21 mouse cellular contexts compared by ENCODE assay signal in the genomic region with DNA sequence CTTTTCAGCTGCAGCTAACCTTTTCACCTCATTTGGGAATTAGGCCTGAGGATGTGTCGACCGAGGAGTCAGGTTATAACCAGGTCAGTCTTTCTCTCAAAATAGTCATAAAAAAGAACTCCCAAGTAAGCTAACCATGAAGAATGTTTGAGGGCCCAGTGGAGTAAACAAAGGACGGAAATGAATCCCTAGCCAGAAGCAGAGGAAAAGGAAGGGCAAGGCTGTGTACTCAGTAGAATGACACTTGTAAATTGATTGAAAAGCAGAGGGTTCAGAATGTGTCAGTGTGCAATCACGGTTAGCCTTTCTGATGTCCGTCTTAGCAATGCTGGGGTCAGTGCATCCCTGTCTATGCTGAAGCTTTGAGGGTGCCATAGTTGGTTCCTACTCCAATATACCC.
DNase-seq lines count a peak whose midpoint lies in the region; ATAC-seq lines count a peak whose summit lies in the region.
"Had no signal": no experiment of that assay in that cellular context is flagged by ENCODE, and none has a peak within 500 bp of the region (broad histone marks: within the 10 kb centered on the region; RNA-seq: fewer than 3 reads in every experiment).

No protein-coding gene starts in this region.

- H3K9me3 ChIP-seq in kidney, embryonic 14.5 days (ENCODE audit: control insufficient read depth, low read length), result no peaks in the 10 kb centered on the region
- H3K9me3 ChIP-seq in forebrain, embryonic 11.5 days (ENCODE audit: control insufficient read depth, low read length), result no peaks in the 10 kb centered on the region
- H3K9me3 ChIP-seq: heart, embryonic 15.5 days; hindbrain, embryonic 12.5 days; limb, embryonic 12.5 days; midbrain, embryonic 12.5 days; neural tube, embryonic 12.5 days had no signal

- H3K27me3 ChIP-seq in kidney, embryonic 14.5 days (ENCODE audit: control insufficient read depth, insufficient read depth, low read length), result no peaks in the 10 kb centered on the region
- H3K27me3 ChIP-seq in forebrain, embryonic 11.5 days (ENCODE audit: control insufficient read depth, insufficient read depth, low read length), result no peaks in the 10 kb centered on the region
- H3K27me3 ChIP-seq: heart, embryonic 15.5 days; hindbrain, embryonic 12.5 days; limb, embryonic 12.5 days; midbrain, embryonic 12.5 days; neural tube, embryonic 12.5 days had no signal

- H3K9ac ChIP-seq in kidney, embryonic 14.5 days (ENCODE audit: low read depth, low read length), result no peak overlapping the region
- H3K9ac ChIP-seq in forebrain, embryonic 11.5 days (ENCODE audit: low read length), result no peak overlapping the region
- H3K9ac ChIP-seq: heart, embryonic 15.5 days; hindbrain, embryonic 12.5 days; limb, embryonic 12.5 days; liver, embryonic 14.5 days; midbrain, embryonic 12.5 days; neural tube, embryonic 12.5 days had no signal

- no peak overlapping the region for H3K4me3 ChIP-seq in kidney, embryonic 14.5 days (ENCODE audit: low read length)
- H3K4me3 ChIP-seq in forebrain, embryonic 11.5 days (ENCODE audit: low read depth, low read length), result no peak overlapping the region
- H3K4me3 ChIP-seq: heart, embryonic 15.5 days; hindbrain, embryonic 12.5 days; limb, embryonic 12.5 days; midbrain, embryonic 12.5 days; neural tube, embryonic 12.5 days had no signal

- WGBS in kidney, embryonic 14.5 days, result 19% methylated on average over 5 of the region's 5 CpGs
- WGBS in forebrain, embryonic 11.5 days, result 30% methylated on average over 5 of the region's 5 CpGs

- 0 out of 2 replicates have a peak, but pooled peaks have one; percentile 52 for ATAC-seq in kidney, embryonic 14.5 days (ENCODE audit: low FRiP score, low TSS enrichment)
- no peak for ATAC-seq in forebrain, embryonic 11.5 days (replicated peaks; ENCODE audit: low FRiP score)
- ATAC-seq: forebrain, embryonic 14.5 days; inflammation-experienced regulatory T-cells, adult 6 months had no signal

- no peaks in the 10 kb centered on the region for H3K4me1 ChIP-seq in kidney, embryonic 14.5 days (ENCODE audit: control insufficient read depth, insufficient read depth, low read length)
- H3K4me1 ChIP-seq in forebrain, embryonic 11.5 days (replicated peaks; ENCODE audit: control insufficient read depth, insufficient read depth, low read length), result no peaks in the 10 kb centered on the region
- H3K4me1 ChIP-seq: heart, embryonic 15.5 days; hindbrain, embryonic 12.5 days; limb, embryonic 12.5 days; midbrain, embryonic 12.5 days; neural tube, embryonic 12.5 days had no signal

- H3K4me2 ChIP-seq in kidney, embryonic 14.5 days (replicated peaks; ENCODE audit: low read depth, low read length), result no peak overlapping the region
- no peak overlapping the region for H3K4me2 ChIP-seq in forebrain, embryonic 11.5 days (ENCODE audit: low read depth, low read length, severe bottlenecking)
- H3K4me2 ChIP-seq: heart, embryonic 15.5 days; hindbrain, embryonic 12.5 days; limb, embryonic 12.5 days; midbrain, embryonic 12.5 days; neural tube, embryonic 12.5 days had no signal

- no peaks in the 10 kb centered on the region for H3K36me3 ChIP-seq in kidney, embryonic 14.5 days (ENCODE audit: control insufficient read depth, insufficient read depth, low read length)
- H3K36me3 ChIP-seq in forebrain, embryonic 11.5 days (ENCODE audit: control insufficient read depth, insufficient read depth, low read length), result no peaks in the 10 kb centered on the region
- H3K36me3 ChIP-seq: heart, embryonic 15.5 days; hindbrain, embryonic 12.5 days; limb, embryonic 12.5 days; midbrain, embryonic 12.5 days; neural tube, embryonic 12.5 days had no signal

- H3K27ac ChIP-seq in kidney, embryonic 14.5 days (ENCODE audit: low read depth, low read length), result no peak overlapping the region
- H3K27ac ChIP-seq in forebrain, embryonic 11.5 days (ENCODE audit: low read depth, low read length), result no peak overlapping the region
- H3K27ac ChIP-seq: heart, embryonic 15.5 days; hindbrain, embryonic 12.5 days; limb, embryonic 12.5 days; liver, embryonic 14.5 days; macrophage; midbrain, embryonic 12.5 days; neural tube, embryonic 12.5 days had no signal

- intact Hi-C loops in heart, postnatal 10 days (cut with DNase I), result no loop called here

- DNase-seq in heart, adult 18-20 months, result peak; percentile 7 to 33
- DNase-seq in heart, postnatal 10 days, result no peak
- DNase-seq in kidney, adult 9 months, result peak; percentile 31
- no peak for DNase-seq in kidney, adult 18-20 months
- DNase-seq in lung, postnatal 14 days, result peak; percentile 2
- no peak for DNase-seq in forebrain, embryonic 11.5 days (ENCODE audit: low spot score)
- DNase-seq in natural killer cell, adult 2 months (ENCODE audit: low spot score in 2 of 2), result no peak
- DNase-seq: adrenal gland, postnatal 36 days; cerebellum, adult 18-20 months; cerebellum, postnatal 25 days; right cerebral cortex, adult 18-20 months had no signal

Comparison
In these comparisons a context has a peak if more than half of its experiments do, and no peak if none do; other contexts are left out.
1. DNase-seq: peak in heart, adult 18-20 months (2 of 2), kidney, adult 9 months (single experiment) and lung, postnatal 14 days (single experiment); none in heart, postnatal 10 days (0 of 2), kidney, adult 18-20 months (single experiment), forebrain, embryonic 11.5 days (single experiment) and natural killer cell, adult 2 months (0 of 2).